Mouse (Mus musculus) hindbrain, embryonic 16.5 days (tissue): ENCODE measurements at regions not wholly inside any gene's neighbourhood (a gene's known extent, or its start where the extent isn't known, plus 50 kb on each side); places are given as distances from the start of the nearest gene placed in this dataset.

Experiments used
- ATAC-seq: fragments of 200-750 bp; cut with Nextera tagmentation; 2 replicates; pipeline ENCODE4 v1.8.0; 2017; ENCODE audit warnings: moderate TSS enrichment, moderate library complexity
- H3K27ac ChIP-seq: fragments of 300-500 bp; sonication (generic); 2 replicates; pipeline ENCODE4 v1.5.1; 2014; ENCODE audit warnings: low read depth, mild to moderate bottlenecking, control low read depth, low read length, moderate library complexity
- H3K27me3 ChIP-seq: fragments of 300-500 bp; sonication (generic); replicated peaks from 2 replicates; pipeline ENCODE4 v1.6.1; 2014; ENCODE audit warnings: low read length; ENCODE audit not compliant: control insufficient read depth, insufficient read depth
- H3K36me3 ChIP-seq: fragments of 300-500 bp; sonication (generic); 2 replicates; pipeline ENCODE4 v1.6.1; 2014; ENCODE audit warnings: mild to moderate bottlenecking, low read length, moderate library complexity, mixed read lengths; ENCODE audit not compliant: control insufficient read depth, insufficient read depth
- H3K4me1 ChIP-seq: fragments of 300-500 bp; sonication (generic); 2 replicates; pipeline ENCODE4 v1.6.1; 2014; ENCODE audit warnings: low read depth, low read length; ENCODE audit not compliant: control insufficient read depth, insufficient read depth
- H3K4me2 ChIP-seq: fragments of 300-500 bp; sonication (generic); 2 replicates; pipeline ENCODE4 v1.6.1; 2014; ENCODE audit warnings: mild to moderate bottlenecking, low read length, control low read depth, moderate library complexity
- H3K4me3 ChIP-seq: fragments of 300-500 bp; sonication (generic); 2 replicates; pipeline ENCODE4 v1.5.1; 2014; ENCODE audit warnings: mild to moderate bottlenecking, low read length, control low read depth, moderate library complexity
- H3K9ac ChIP-seq: fragments of 300-500 bp; sonication (generic); 2 replicates; pipeline ENCODE4 v1.6.1; 2014; ENCODE audit warnings: low read depth, mild to moderate bottlenecking, control low read depth, low read length, moderate library complexity
- H3K9me3 ChIP-seq: fragments of 300-500 bp; sonication (generic); 2 replicates; pipeline ENCODE4 v1.6.1; 2014; ENCODE audit warnings: mild to moderate bottlenecking, low read length, moderate library complexity; ENCODE audit not compliant: control insufficient read depth
- WGBS: fragments of 180-500 bp; shearing (Covaris S2); extraction: QIAGEN DNeasy Blood & Tissue Kit; methylation state at CpG from one replicate; pipeline ENCODE4 v1.1.7; 2014; 5-methylcytosine and 5-hydroxymethylcytosine counted together

DNA sequence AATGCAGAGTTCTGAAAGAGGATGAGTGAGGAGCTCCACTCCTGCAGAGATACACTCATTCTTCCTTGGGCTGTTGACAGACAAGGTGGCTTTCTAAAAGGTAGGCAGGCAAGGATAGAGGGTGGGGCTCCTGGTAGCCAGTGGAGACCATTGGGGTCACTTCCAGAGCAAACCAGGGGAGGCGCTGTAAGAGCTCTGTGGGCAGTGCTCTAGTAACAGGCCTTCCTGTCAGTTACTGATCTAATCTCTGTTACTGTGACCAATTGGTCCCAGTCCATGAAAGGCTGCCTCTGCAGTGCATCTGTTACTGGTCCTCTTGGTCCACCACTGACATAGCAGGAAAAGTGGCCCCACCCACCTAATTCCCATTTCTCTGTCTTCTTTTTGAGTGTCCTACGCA is 88.3 kb upstream of the Rbpj start:
- H3K4me3 ChIP-seq, result no peak overlapping the region
- H3K9ac ChIP-seq, result no peak overlapping the region
- no peak overlapping the region for H3K4me2 ChIP-seq
- H3K27me3 ChIP-seq, result no peaks in the 10 kb centered on the region
- H3K27ac ChIP-seq, result no peak overlapping the region
- no peaks in the 10 kb centered on the region for H3K4me1 ChIP-seq
- ATAC-seq, result no peak
- 82% methylated on average over 2 of the region's 2 CpGs for whole genome bisulfite sequencing
- no peaks in the 10 kb centered on the region for H3K9me3 ChIP-seq
- no peaks in the 10 kb centered on the region for H3K36me3 ChIP-seq

DNA sequence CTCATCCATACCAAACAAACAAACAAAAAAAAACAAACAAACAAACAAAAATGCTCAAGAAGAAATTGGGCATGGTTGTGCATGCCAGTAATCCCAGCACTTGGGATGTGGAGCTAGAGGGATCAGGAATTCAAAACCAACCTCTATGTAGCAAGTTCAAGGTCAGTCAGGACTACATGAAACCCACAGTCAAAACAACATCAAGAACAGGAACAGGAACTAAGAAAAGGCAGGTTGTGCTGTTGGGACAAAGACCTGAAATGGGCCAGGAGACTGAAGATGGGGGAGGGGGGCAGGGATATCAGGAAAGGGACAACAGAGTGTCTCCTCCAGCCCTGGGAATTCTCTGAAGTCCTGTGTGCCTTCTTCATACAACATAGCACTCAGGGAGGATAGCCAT is 87.8 kb upstream of the Rbpj start:
- Histone ChIP-seq H3K27ac (no peak overlapping the region), H3K4me2 (no peak overlapping the region), H3K9ac (no peak overlapping the region), H3K4me3 (no peak overlapping the region), H3K36me3 (no peaks in the 10 kb centered on the region), H3K4me1 (no peaks in the 10 kb centered on the region), H3K27me3 (no peaks in the 10 kb centered on the region), H3K9me3 (no peaks in the 10 kb centered on the region)
- no peak for ATAC-seq

DNA sequence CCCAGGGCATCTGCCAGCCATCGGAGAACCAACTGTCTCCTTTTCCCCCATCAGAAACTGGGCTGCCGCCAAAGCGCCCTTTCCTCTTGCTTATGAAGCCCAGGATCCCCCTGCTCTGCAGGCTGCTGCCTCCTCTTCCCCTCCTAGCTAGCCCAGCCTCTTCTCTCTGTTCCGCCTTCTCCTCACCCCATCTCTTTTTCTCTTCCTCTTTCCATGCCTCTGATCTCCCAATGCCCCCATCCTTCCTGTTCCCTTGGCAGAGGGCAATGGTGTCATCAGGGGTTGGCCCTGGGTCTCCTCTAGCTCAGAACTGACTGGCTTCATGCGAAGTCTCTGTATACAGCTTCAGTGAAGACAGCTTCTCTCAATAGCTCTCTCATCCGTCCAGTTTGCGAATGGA is 87.4 kb upstream of the Rbpj start:
- Histone ChIP-seq H3K36me3 (no peaks in the 10 kb centered on the region), H3K4me1 (no peaks in the 10 kb centered on the region), H3K9me3 (no peaks in the 10 kb centered on the region), H3K27me3 (no peaks in the 10 kb centered on the region), H3K9ac (no peak overlapping the region), H3K27ac (no peak overlapping the region), H3K4me3 (no peak overlapping the region), H3K4me2 (no peak overlapping the region)
- WGBS, result 90% methylated on average over 7 of the region's 7 CpGs
- no peak for ATAC-seq

DNA sequence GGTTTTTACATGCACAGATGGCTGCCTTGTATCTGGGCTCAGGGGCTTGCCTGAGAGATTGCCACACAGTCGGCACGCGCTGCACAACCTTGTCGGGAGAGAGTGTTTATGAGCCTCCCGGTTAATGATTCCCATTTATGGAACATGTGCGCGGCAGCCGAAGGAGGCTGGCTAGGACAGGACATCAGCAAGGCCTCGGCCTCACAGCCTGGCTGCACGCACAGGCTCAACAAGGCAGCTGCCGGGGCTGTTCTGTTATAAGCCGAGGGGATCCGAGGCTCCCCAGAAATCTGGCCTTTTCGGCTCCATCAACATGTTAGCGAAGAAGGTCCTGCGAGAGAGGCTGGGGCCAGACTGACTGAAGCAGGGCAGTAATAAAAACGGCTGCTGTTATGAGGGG is 86.3 kb upstream of the Rbpj start:
- Histone ChIP-seq H3K27ac (no peak overlapping the region), H3K4me2 (no peak overlapping the region)

DNA sequence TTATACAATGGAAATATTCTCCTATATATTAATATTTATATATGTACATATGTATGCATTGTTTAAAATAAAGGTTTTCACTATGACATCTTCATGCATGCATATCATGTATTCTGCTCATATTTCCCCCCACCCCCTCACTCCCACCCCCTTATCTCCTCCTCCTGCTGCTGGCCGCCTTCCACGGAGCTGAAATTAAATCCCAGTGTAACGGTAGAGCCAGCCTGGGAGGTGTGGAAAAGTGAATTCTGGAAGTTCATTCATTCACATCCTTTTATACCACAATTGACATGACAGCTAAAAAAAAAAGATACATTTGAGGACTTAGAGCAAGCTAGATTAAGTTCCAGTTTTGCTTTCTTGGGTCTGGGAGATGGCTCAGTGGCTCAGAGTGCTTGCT is 85.7 kb upstream of the Rbpj start:
- Histone ChIP-seq H3K36me3 (no peaks in the 10 kb centered on the region), H3K4me2 (no peak overlapping the region), H3K9me3 (no peaks in the 10 kb centered on the region), H3K4me3 (no peak overlapping the region), H3K9ac (no peak overlapping the region), H3K27me3 (no peaks in the 10 kb centered on the region), H3K4me1 (no peaks in the 10 kb centered on the region), H3K27ac (no peak overlapping the region)
- 20% methylated on average over 3 of the region's 3 CpGs for WGBS
- no peak for ATAC-seq

More for the DNA sequence above, 86.3 kb upstream of the Rbpj start:
- H3K27me3 ChIP-seq, result no peaks in the 10 kb centered on the region
- H3K4me3 ChIP-seq, result no peak overlapping the region
- no peaks in the 10 kb centered on the region for H3K36me3 ChIP-seq
- H3K4me1 ChIP-seq, result no peaks in the 10 kb centered on the region
- no peak overlapping the region for H3K9ac ChIP-seq
- peak; percentile 27; the same call in 1 of the 2 replicates for ATAC-seq
- no peaks in the 10 kb centered on the region for H3K9me3 ChIP-seq
- WGBS, result 59% methylated on average over 17 of the region's 17 CpGs

DNA sequence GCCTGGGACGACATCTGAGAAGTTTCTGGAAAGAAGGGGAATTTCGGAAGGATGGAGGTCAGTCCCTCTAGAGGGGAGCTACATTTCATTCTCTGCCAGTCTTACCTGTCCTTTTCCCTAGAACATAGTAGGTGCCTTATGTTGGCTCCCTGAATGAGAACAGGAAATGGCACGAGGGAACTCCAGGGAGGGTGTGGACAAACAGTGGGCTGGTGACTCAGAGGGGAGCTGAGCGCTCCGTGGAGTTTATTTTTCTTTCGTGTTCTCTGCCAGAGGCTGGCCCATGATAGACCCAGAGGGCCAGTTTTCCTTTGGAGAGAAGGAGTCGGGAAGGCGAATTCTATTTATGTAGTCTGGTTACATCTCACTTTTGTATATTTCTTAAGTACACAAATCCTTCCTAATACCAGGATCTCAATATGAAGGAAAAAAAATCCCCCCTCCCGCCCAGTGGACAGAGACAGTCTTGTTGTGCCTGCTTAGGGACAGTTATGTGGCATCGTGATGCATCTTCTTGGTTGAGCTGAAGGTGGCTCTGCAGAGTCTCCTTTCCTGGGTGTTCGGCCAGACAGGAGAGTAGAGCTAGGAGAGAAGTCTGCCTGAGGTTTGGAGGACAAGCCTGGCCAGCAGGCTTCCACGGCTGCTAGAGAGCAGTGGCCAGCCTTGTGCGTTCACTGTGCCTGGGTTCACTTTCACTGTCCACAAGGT is 84.3 kb upstream of the Rbpj start:
- H3K4me2 ChIP-seq, result no peak overlapping the region
- no peak overlapping the region for H3K4me3 ChIP-seq
- no peak overlapping the region for H3K27ac ChIP-seq
- no peaks in the 10 kb centered on the region for H3K27me3 ChIP-seq
- H3K36me3 ChIP-seq, result no peaks in the 10 kb centered on the region
- H3K9me3 ChIP-seq, result no peaks in the 10 kb centered on the region
- no peak overlapping the region for H3K9ac ChIP-seq
- no peak for ATAC-seq
- H3K4me1 ChIP-seq, result no peaks in the 10 kb centered on the region
- 79% methylated on average over 13 of the region's 13 CpGs for WGBS

DNA sequence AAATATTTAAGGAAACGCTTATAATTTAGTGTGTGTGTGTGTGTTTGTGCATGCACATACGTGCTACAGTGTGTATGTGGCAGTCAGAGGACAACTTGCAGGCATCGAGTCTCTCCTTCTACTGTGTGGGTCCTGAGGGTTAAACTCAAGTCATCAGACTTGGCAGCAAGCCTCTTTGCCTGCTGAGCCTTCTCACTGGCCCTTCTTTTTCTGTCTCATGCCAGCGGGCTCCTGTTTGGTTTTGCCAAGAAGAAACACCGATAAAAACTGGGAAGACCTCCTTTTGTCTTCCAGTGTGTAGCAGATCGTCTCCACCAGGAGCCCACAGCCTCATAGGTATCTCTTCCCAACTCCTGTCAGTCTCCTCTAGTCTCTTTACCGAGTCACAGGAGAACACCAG is 81.9 kb upstream of the Rbpj start:
- Histone ChIP-seq H3K4me1 (no peaks in the 10 kb centered on the region), H3K9ac (no peak overlapping the region), H3K27ac (no peak overlapping the region), H3K36me3 (no peaks in the 10 kb centered on the region), H3K4me3 (no peak overlapping the region), H3K4me2 (no peak overlapping the region), H3K27me3 (no peaks in the 10 kb centered on the region), H3K9me3 (no peaks in the 10 kb centered on the region)
- 81% methylated on average over 7 of the region's 7 CpGs for whole genome bisulfite sequencing
- no peak for ATAC-seq

DNA sequence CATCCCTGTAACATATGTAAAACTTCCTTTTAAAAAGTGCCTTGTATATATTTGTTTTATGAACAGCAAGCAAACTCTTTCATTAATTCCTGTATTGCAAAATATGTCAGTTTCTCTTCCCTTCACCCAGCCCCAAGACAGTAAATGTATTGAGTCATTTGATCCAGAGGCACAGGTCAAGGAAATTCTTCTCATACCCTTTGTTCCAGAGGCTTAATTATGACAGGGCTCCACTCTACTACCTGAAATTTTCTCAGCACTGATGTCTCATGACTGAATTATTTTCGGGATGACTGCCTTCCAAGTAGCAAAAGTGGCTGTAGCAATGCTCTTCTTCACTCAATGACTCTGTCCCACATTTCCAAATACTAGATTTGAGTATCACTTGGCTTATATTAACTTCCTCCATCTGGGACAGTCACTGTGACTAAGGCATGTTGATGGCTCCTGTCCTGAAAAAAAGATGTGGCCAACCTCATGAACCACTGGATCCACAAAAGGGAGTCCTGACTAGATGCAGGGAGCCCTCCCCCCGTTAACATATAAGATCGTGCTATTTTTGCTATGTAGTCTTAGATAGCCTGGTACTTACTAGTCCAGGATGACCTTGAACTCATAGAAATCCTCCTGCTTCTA is 80.3 kb upstream of the Rbpj start:
- H3K4me3 ChIP-seq, result no peak overlapping the region
- no peaks in the 10 kb centered on the region for H3K4me1 ChIP-seq
- H3K9ac ChIP-seq, result no peak overlapping the region
- no peaks in the 10 kb centered on the region for H3K9me3 ChIP-seq
- 91% methylated on average over 3 of the region's 3 CpGs for WGBS
- no peak overlapping the region for H3K4me2 ChIP-seq
- H3K27me3 ChIP-seq, result no peaks in the 10 kb centered on the region
- no peak overlapping the region for H3K27ac ChIP-seq
- H3K36me3 ChIP-seq, result no peaks in the 10 kb centered on the region
- no peak for ATAC-seq

DNA sequence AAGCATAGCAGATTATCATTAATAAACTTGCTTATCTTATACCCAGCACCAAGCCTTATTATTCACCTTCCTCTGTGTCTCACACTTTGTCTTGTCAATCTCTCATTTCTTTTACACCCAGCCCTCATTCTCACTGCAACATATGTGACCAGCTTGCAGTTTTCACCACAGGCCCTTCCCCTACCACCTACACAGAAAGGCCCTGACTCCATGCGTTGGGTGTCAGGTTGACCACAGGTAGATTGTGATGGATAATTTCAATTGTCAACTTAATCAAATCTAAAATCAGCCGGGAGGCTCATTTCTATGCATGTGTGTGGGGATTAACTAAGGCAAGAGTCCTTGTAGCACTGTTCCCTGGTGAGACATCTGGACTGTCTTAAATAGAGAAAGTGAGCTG is 72.4 kb upstream of the Rbpj start:
- H3K36me3 ChIP-seq, result no peaks in the 10 kb centered on the region
- ATAC-seq, result no peak

More for the DNA sequence above, 72.4 kb upstream of the Rbpj start:
- no peak overlapping the region for H3K4me3 ChIP-seq
- H3K4me1 ChIP-seq, result no peaks in the 10 kb centered on the region
- no peaks in the 10 kb centered on the region for H3K9me3 ChIP-seq
- H3K27me3 ChIP-seq, result no peaks in the 10 kb centered on the region
- H3K9ac ChIP-seq, result no peak overlapping the region
- no peak overlapping the region for H3K4me2 ChIP-seq
- 91% methylated on average over 2 of the region's 2 CpGs for WGBS
- no peak overlapping the region for H3K27ac ChIP-seq
